Mouse (Mus musculus) C2C12 (cell line): Measurements from ENCODE around the gene Zdhhc23.

Experiments
- CEBPB ChIP-seq: IDR thresholded peaks from one replicate; pipeline ENCODE4 v1.6.1; 2011; ENCODE audit warnings: low read depth, mild to moderate bottlenecking, control low read depth, moderate library complexity
- CTCF ChIP-seq: IDR thresholded peaks from one replicate; pipeline ENCODE4 v1.5.1; 2011; ENCODE audit not compliant: control insufficient read depth, insufficient read depth, insufficient read length
- FOSL1 ChIP-seq: IDR thresholded peaks from one replicate; pipeline ENCODE4 v1.8.0; 2011; ENCODE audit warnings: mild to moderate bottlenecking, low read length; ENCODE audit not compliant: poor library complexity, insufficient read depth, severe bottlenecking
- MAX ChIP-seq: IDR thresholded peaks from one replicate; pipeline ENCODE4 v1.6.1; 2011; ENCODE audit warnings: mild to moderate bottlenecking, control low read depth
- MYOG ChIP-seq: IDR thresholded peaks from one replicate; pipeline ENCODE4 v1.6.1; 2011; ENCODE audit not compliant: control insufficient read depth, insufficient read length; ENCODE audit errors: extremely low read depth
- USF1 ChIP-seq: IDR thresholded peaks from one replicate; pipeline ENCODE4 v1.6.1; 2011; ENCODE audit warnings: low read depth, mild to moderate bottlenecking, control low read depth, moderate library complexity

- TF ChIP-seq CTCF (no peak), MYOG (no peak), MAX (no peak), FOSL1 (no peak), CEBPB (no peak), USF1 (no peak)
Observed at GRCm38 (mm10) chr16:44017707-44018106, 38.1 kb upstream of the Zdhhc23 start.
